Mouse (Mus musculus) liver, postnatal 0 days (tissue): ENCODE measurements around the gene Cdk9.

Experiments used
- CTCF ChIP-seq: sonication (generic); IDR thresholded peaks from 2 replicates; pipeline ENCODE4 v1.5.1; 2016; ENCODE audit warnings: antibody characterized with exemption, low read depth
- EP300 ChIP-seq: IDR thresholded peaks from 2 replicates; pipeline ENCODE4 v1.6.1; 2016; ENCODE audit warnings: antibody characterized with exemption, low read depth, mild to moderate bottlenecking

GRCm38 (mm10) chr2:32750199-32750598 lies 37.3 kb upstream of the Cdk9 start:
- TF ChIP-seq CTCF: peak; percentile 39; the same call in 1 of the 2 replicates
- no peak for TF ChIP-seq EP300
